Mouse (Mus musculus): Measurements from ENCODE around the gene Vmn2r58. TPM values are rescaled to one million over a fixed set of nuclear protein-coding genes. Genes with fewer than 3 reads are reported as not detected.
"Not testable (repeated sequence)": the region's sequence is repeated elsewhere in the genome, so short reads cannot be mapped to it uniquely, and the experiment has no call there.

Vmn2r58 gene
- not detected in 2 replicates for polyA plus RNA-seq (2014; fragmentation: Nextera tagmentation; extraction: Ambion mirVana)

DNA sequence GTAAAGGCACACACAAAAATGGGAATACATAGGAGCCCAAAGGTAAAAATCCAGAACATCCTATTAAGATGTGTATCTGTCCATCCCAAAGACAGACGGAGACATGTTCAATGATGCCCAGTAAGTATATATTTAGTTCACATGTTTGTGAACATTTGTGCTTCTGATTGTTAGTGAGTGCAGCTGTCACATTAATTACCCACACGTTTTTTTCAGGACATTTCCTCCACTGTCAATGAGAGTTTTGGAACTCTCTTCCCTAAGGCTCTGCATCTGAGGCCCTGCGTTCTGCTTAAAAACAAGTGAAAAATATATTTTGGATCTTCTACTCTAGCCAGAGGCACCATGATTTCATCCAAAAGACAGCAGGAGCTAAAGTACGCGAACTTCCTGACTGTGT is at the start of gene Vmn2r58:
Gene Vmn2r58 (minus strand): TSS at position 101 of the 400 bp plus-strand sequence.
- not testable (repeated sequence) for H3K36me3 ChIP-seq (ENCODE audit: control insufficient read depth, insufficient read depth, low read length); H3K27ac ChIP-seq (ENCODE audit: low read depth, low read length); ATAC-seq (replicated peaks; ENCODE audit: low FRiP score); H3K27me3 ChIP-seq (ENCODE audit: control insufficient read depth, insufficient read depth, low read length); DNase-seq (ENCODE audit: low spot score); H3K4me3 ChIP-seq (ENCODE audit: low read depth, low read length); H3K4me1 ChIP-seq (replicated peaks; ENCODE audit: control insufficient read depth, insufficient read depth, low read length); H3K9me3 ChIP-seq (ENCODE audit: control insufficient read depth, low read length); H3K4me2 ChIP-seq (ENCODE audit: low read depth, low read length, severe bottlenecking); H3K9ac ChIP-seq (ENCODE audit: low read length)
- WGBS = 77% methylated on average over 5 of the region's 5 CpGs

Other genes starting within 250 kb of the Vmn2r58 start
- 16.2 and 19.2 TPM in 2 replicates for gene Zfp788, start 239.5 kb downstream of the Vmn2r58 start, polyA plus RNA-seq (2014; fragmentation: Nextera tagmentation; extraction: Ambion mirVana)
- gene Vmn2r59, start 186.3 kb upstream of the Vmn2r58 start, polyA plus RNA-seq (2014; fragmentation: Nextera tagmentation; extraction: Ambion mirVana) = not detected in 2 replicates
- not detected in 2 replicates for gene Vmn2r60, start 235.1 kb upstream of the Vmn2r58 start, polyA plus RNA-seq (2014; fragmentation: Nextera tagmentation; extraction: Ambion mirVana)

Measured in forebrain, embryonic 11.5 days (tissue).